ENCODE assay signal across 26 mouse cellular contexts in the genomic region with DNA sequence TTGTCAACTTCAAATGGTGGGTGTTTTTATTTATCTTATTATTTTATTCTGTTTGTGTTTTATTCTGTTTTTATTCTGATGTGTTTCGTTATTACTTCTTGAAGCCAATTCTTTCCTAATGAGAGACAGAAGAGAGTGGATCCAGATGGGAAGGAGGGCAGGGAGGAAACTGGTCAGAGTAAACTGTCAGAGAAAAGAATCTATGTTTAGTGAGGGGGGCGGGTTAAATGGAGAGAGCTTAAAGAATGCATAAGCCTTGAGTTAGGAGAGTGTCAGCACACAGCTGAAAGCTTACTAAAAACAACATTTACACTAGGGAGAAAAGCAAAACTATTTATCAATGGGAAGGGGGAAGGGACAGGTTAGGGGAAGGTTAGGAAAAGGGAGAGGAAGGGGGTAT. TPM values are rescaled to one million over a fixed set of nuclear protein-coding genes. Genes with fewer than 3 reads are reported as not detected.
A peak's percentile ranks its signal among the peaks of the same experiment; 100 is the strongest.
DNase-seq lines count a peak whose midpoint lies in the region; ATAC-seq and TF ChIP-seq lines count a peak whose summit lies in the region.
"Had no signal": no experiment of that assay in that cellular context is flagged by ENCODE, and none has a peak within 500 bp of the region (broad histone marks: within the 10 kb centered on the region; RNA-seq: fewer than 3 reads in every experiment).

No protein-coding gene starts in this region.

- no peak for TF ChIP-seq CTCF in kidney, postnatal 0 days (IDR thresholded peaks at IDR 0.05; ENCODE audit: low read depth)

- WGBS in embryonic facial prominence, embryonic 11.5 days: 26% methylated on average over 2 of the region's 2 CpGs
- WGBS in embryonic facial prominence, embryonic 10.5 days: 21% methylated on average over 2 of the region's 2 CpGs
- WGBS in kidney, postnatal 0 days: 53% methylated on average over 2 of the region's 2 CpGs
- 18% methylated on average over 2 of the region's 2 CpGs for WGBS in midbrain, embryonic 11.5 days
- WGBS in midbrain, embryonic 13.5 days: 19% methylated on average over 2 of the region's 2 CpGs

- no peaks in the 10 kb centered on the region for H3K9me3 ChIP-seq in embryonic facial prominence, embryonic 11.5 days (replicated peaks; ENCODE audit: control insufficient read depth, low read length)
- H3K9me3 ChIP-seq in embryonic facial prominence, embryonic 10.5 days: no peaks in the 10 kb centered on the region
- H3K9me3 ChIP-seq in kidney, postnatal 0 days (replicated peaks; ENCODE audit: low read length): no peaks in the 10 kb centered on the region
- no peaks in the 10 kb centered on the region for H3K9me3 ChIP-seq in midbrain, embryonic 11.5 days (ENCODE audit: control insufficient read depth, low read length)
- H3K9me3 ChIP-seq in midbrain, embryonic 13.5 days: no peaks in the 10 kb centered on the region
- H3K9me3 ChIP-seq: embryonic facial prominence, embryonic 15.5 days; forebrain, embryonic 10.5 days; heart, embryonic 10.5 days; hindbrain, embryonic 12.5 days had no signal

- peak; percentile 10 for DNase-seq in embryonic facial prominence, embryonic 11.5 days (ENCODE audit: low spot score)
- no peak for DNase-seq in embryonic facial prominence, embryonic 10.5 days (ENCODE audit: low spot score)
- DNase-seq in kidney, postnatal 0 days (ENCODE audit: low spot score): peak; percentile 43
- no peak for DNase-seq in kidney, postnatal 10 days
- DNase-seq in midbrain, embryonic 11.5 days (ENCODE audit: low spot score, missing footprints): no peak
- no peak for DNase-seq in left cerebral cortex, postnatal 25 days (ENCODE audit: low spot score in 2 of 2)
- DNase-seq: adrenal gland, postnatal 14 days; cerebellum, adult 11-12 months; cerebellum, adult 9-10 months; cerebellum, postnatal 25 days; gastrocnemius, postnatal 10 days; heart, adult 18-20 months; heart, postnatal 10 days; heart, postnatal 4 days had no signal

- no peaks in the 10 kb centered on the region for H3K4me1 ChIP-seq in embryonic facial prominence, embryonic 11.5 days (ENCODE audit: control insufficient read depth, insufficient read depth, low read length)
- H3K4me1 ChIP-seq in embryonic facial prominence, embryonic 10.5 days: peaks cover 18% of the 10 kb centered on the region
- H3K4me1 ChIP-seq in kidney, postnatal 0 days (replicated peaks; ENCODE audit: insufficient read depth, low read length): no peaks in the 10 kb centered on the region
- peaks cover 10% of the 10 kb centered on the region; the same call in 1 of the 2 replicates for H3K4me1 ChIP-seq in midbrain, embryonic 11.5 days (ENCODE audit: control insufficient read depth, insufficient read depth, low read length)
- peaks cover 7% of the 10 kb centered on the region for H3K4me1 ChIP-seq in midbrain, embryonic 13.5 days (replicated peaks)
- H3K4me1 ChIP-seq: heart, embryonic 10.5 days had no signal

- H3K4me3 ChIP-seq in embryonic facial prominence, embryonic 11.5 days (ENCODE audit: low read depth, low read length): no peak overlapping the region
- no peak overlapping the region for H3K4me3 ChIP-seq in embryonic facial prominence, embryonic 10.5 days
- no peak overlapping the region for H3K4me3 ChIP-seq in kidney, postnatal 0 days (replicated peaks; ENCODE audit: low read depth, low read length)
- H3K4me3 ChIP-seq in midbrain, embryonic 11.5 days (ENCODE audit: low read depth, low read length): no peak overlapping the region
- H3K4me3 ChIP-seq in midbrain, embryonic 13.5 days (replicated peaks): no peak overlapping the region
- H3K4me3 ChIP-seq: embryonic facial prominence, embryonic 15.5 days; erythroblast, embryonic 14.5 days; forebrain, embryonic 10.5 days; heart, embryonic 10.5 days; hindbrain, embryonic 12.5 days had no signal

- no peak overlapping the region for H3K9ac ChIP-seq in embryonic facial prominence, embryonic 11.5 days (replicated peaks; ENCODE audit: low read length)
- no peak overlapping the region for H3K9ac ChIP-seq in kidney, postnatal 0 days (ENCODE audit: low read depth, low read length)
- no peak overlapping the region for H3K9ac ChIP-seq in midbrain, embryonic 11.5 days (ENCODE audit: low read length)
- no peak overlapping the region for H3K9ac ChIP-seq in midbrain, embryonic 13.5 days (replicated peaks)
- H3K9ac ChIP-seq: embryonic facial prominence, embryonic 15.5 days; hindbrain, embryonic 12.5 days had no signal

- H3K27ac ChIP-seq in embryonic facial prominence, embryonic 11.5 days (replicated peaks; ENCODE audit: low read depth, low read length): no peak overlapping the region
- H3K27ac ChIP-seq in embryonic facial prominence, embryonic 10.5 days (replicated peaks): no peak overlapping the region
- H3K27ac ChIP-seq in kidney, postnatal 0 days: no peak overlapping the region
- H3K27ac ChIP-seq in midbrain, embryonic 11.5 days (ENCODE audit: low read depth, low read length): no peak overlapping the region
- no peak overlapping the region for H3K27ac ChIP-seq in midbrain, embryonic 13.5 days
- H3K27ac ChIP-seq: embryonic facial prominence, embryonic 15.5 days; forebrain, embryonic 10.5 days; heart, embryonic 10.5 days; hindbrain, embryonic 12.5 days had no signal

- no peaks in the 10 kb centered on the region for H3K36me3 ChIP-seq in embryonic facial prominence, embryonic 11.5 days (replicated peaks; ENCODE audit: control insufficient read depth, insufficient read depth, low read depth, low read length)
- no peaks in the 10 kb centered on the region for H3K36me3 ChIP-seq in embryonic facial prominence, embryonic 10.5 days (replicated peaks)
- no peaks in the 10 kb centered on the region for H3K36me3 ChIP-seq in kidney, postnatal 0 days (ENCODE audit: insufficient read depth, low read length)
- no peaks in the 10 kb centered on the region for H3K36me3 ChIP-seq in midbrain, embryonic 11.5 days (ENCODE audit: control insufficient read depth, insufficient read depth, low read length)
- H3K36me3 ChIP-seq in midbrain, embryonic 13.5 days: no peaks in the 10 kb centered on the region
- H3K36me3 ChIP-seq: embryonic facial prominence, embryonic 15.5 days; forebrain, embryonic 10.5 days; heart, embryonic 10.5 days; hindbrain, embryonic 12.5 days had no signal

- intact Hi-C loops in left cerebral cortex, postnatal 25 days (cut with DNase I): no loop called here

- no peak for ATAC-seq in embryonic facial prominence, embryonic 11.5 days (replicated peaks; ENCODE audit: insufficient number of reproducible peaks, low FRiP score, low TSS enrichment, low read depth)
- no peak for ATAC-seq in kidney, postnatal 0 days (replicated peaks; ENCODE audit: low FRiP score, low read depth)
- ATAC-seq in midbrain, embryonic 11.5 days (ENCODE audit: low FRiP score): peak; percentile 22; the same call in 1 of the 2 replicates
- ATAC-seq in midbrain, embryonic 13.5 days: no peak
- ATAC-seq: activated CD4-positive, CD25-positive, alpha-beta regulatory T cell, adult 4 months; forebrain, embryonic 16.5 days; hindbrain, embryonic 16.5 days; Patski had no signal

- no peaks in the 10 kb centered on the region for H3K27me3 ChIP-seq in embryonic facial prominence, embryonic 11.5 days (ENCODE audit: control insufficient read depth, insufficient read depth, low read length)
- no peaks in the 10 kb centered on the region for H3K27me3 ChIP-seq in embryonic facial prominence, embryonic 10.5 days (replicated peaks; ENCODE audit: low read depth, poor library complexity, severe bottlenecking)
- H3K27me3 ChIP-seq in kidney, postnatal 0 days (ENCODE audit: insufficient read depth, low read length): no peaks in the 10 kb centered on the region
- H3K27me3 ChIP-seq in midbrain, embryonic 11.5 days (ENCODE audit: control insufficient read depth, insufficient read depth, low read length): no peaks in the 10 kb centered on the region
- H3K27me3 ChIP-seq in midbrain, embryonic 13.5 days: no peaks in the 10 kb centered on the region
- H3K27me3 ChIP-seq: CH12.LX; embryonic facial prominence, embryonic 15.5 days; hindbrain, embryonic 12.5 days; Patski had no signal

- H3K4me2 ChIP-seq in embryonic facial prominence, embryonic 11.5 days (ENCODE audit: low read depth, low read length): no peak overlapping the region
- no peak overlapping the region for H3K4me2 ChIP-seq in kidney, postnatal 0 days (ENCODE audit: low read length)
- no peak overlapping the region for H3K4me2 ChIP-seq in midbrain, embryonic 11.5 days
- no peak overlapping the region for H3K4me2 ChIP-seq in midbrain, embryonic 13.5 days (replicated peaks)
- H3K4me2 ChIP-seq: embryonic facial prominence, embryonic 15.5 days; hindbrain, embryonic 12.5 days had no signal

RNA-seq across cellular contexts. Expression of a gene that starts 50.3 kb away (rescaled TPM):
- 0.79 and 1.3 TPM in 2 replicates for polyA plus RNA-seq in embryonic facial prominence, embryonic 11.5 days (2014; fragmentation: Nextera tagmentation; extraction: Ambion mirVana)
- polyA plus RNA-seq in embryonic facial prominence, embryonic 10.5 days (2016; fragmentation: Nextera tagmentation; extraction: Ambion mirVana): 0.16 and 0.34 TPM in 2 replicates
- polyA plus RNA-seq in kidney, postnatal 0 days (2015; fragmentation: Nextera tagmentation; extraction: Ambion mirVana): 7.8 and 8.5 TPM in 2 replicates
- 0.15 and 0.29 TPM in 2 replicates for polyA plus RNA-seq in midbrain, embryonic 11.5 days (2014; fragmentation: Nextera tagmentation; extraction: Ambion mirVana)
- polyA plus RNA-seq in midbrain, embryonic 13.5 days (2015; fragmentation: Nextera tagmentation; extraction: Ambion mirVana): 1.2 and 1.9 TPM in 2 replicates
- total RNA-seq in left cerebral cortex, postnatal 25 days (2021): under 1 TPM; 0.48 to 0.94 TPM
- total RNA-seq: CH12.LX had no signal
- polyA plus RNA-seq: activated CD4-positive, CD25-positive, alpha-beta regulatory T cell, adult 4 months; erythroblast, embryonic 14.5 days; heart, embryonic 14.5 days had no signal

Comparison
In these comparisons a context has a peak if more than half of its experiments do, and no peak if none do; other contexts are left out.
1. DNase-seq: peak in embryonic facial prominence, embryonic 11.5 days (single experiment) and kidney, postnatal 0 days (single experiment); none in embryonic facial prominence, embryonic 10.5 days (single experiment), kidney, postnatal 10 days (single experiment), midbrain, embryonic 11.5 days (single experiment) and left cerebral cortex, postnatal 25 days (0 of 2).